Mouse (Mus musculus) megakaryocyte, embryonic 14.5 days (primary cell): ENCODE results near the gene Tmem8b. TPM values are rescaled to one million over a fixed set of nuclear protein-coding genes. Genes with fewer than 3 reads are reported as not detected.

Experiments used
- H3K27me3 ChIP-seq: replicated peaks from 2 replicates; pipeline ENCODE3; 2012; ENCODE audit warnings: inconsistent platforms
- H3K36me3 ChIP-seq: replicated peaks from 2 replicates; pipeline ENCODE3; 2012; ENCODE audit warnings: low read length, inconsistent platforms, mixed read lengths
- H3K4me1 ChIP-seq: 2 replicates; pipeline ENCODE4 v1.6.1; 2012; ENCODE audit warnings: inconsistent platforms
- H3K4me3 ChIP-seq: replicated peaks from 2 replicates; pipeline ENCODE3; 2012; ENCODE audit warnings: moderate library complexity, mild to moderate bottlenecking, inconsistent platforms
- H3K9me3 ChIP-seq: 2 replicates; pipeline ENCODE4 v1.6.1; 2012; ENCODE audit warnings: inconsistent platforms
- FLI1 ChIP-seq: IDR thresholded peaks from 2 replicates; pipeline ENCODE4 v1.6.1; 2012; ENCODE audit warnings: low read length, inconsistent platforms, mixed read lengths
- GATA1 ChIP-seq: IDR thresholded peaks from 3 replicates; pipeline ENCODE4 v1.6.1; 2012; ENCODE audit warnings: mixed read lengths, low read length, inconsistent platforms, borderline replicate concordance
- polyA plus RNA-seq: library from polyadenylated mRNA; stranded (reverse); fragments of >175 nt; gene quantifications from 2 replicates; pipeline ENCODE4 v1.2.3, GENCODE M21; 2012; ENCODE audit warnings: low replicate concordance; ENCODE audit not compliant: insufficient read depth

Tmem8b gene
- polyA plus RNA-seq, 1 experiment = 2.8 TPM

GRCm38 (mm10) chr4:43728576-43728954 is 59.8 kb downstream of the Tmem8b start:
- TF ChIP-seq GATA1 = no peak
- no peak for TF ChIP-seq FLI1
- Histone ChIP-seq H3K4me1 (peaks cover 70% of the 10 kb centered on the region), H3K36me3 (no peaks in the 10 kb centered on the region), H3K4me3 (no peak overlapping the region), H3K27me3 (peaks cover 41% of the 10 kb centered on the region), H3K9me3 (peaks cover 11% of the 10 kb centered on the region)

DNA sequence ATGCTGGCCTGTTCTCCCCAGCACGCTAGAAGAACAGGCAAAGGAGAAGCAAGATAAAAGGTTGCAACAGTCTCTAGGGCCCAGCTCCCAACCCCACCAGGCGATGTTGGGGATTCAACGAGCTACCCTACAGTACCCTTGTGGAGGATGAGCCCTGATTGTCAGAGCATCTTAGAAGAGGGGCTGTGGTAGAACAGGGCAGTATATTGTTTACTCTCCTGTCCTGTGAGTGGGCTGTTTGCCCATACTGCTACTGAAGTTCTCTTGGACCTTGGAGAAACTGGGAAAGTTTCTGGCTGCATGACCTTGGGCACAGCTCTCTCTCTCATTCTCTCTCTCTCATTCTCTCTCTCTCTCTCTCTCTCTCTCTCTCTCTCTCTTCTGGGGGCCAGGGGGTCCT is 60.4 kb downstream of the Tmem8b start:
- TF ChIP-seq GATA1 = no peak
- TF ChIP-seq FLI1 = no peak
- Histone ChIP-seq H3K4me1 (peaks cover 75% of the 10 kb centered on the region), H3K36me3 (no peaks in the 10 kb centered on the region), H3K9me3 (peaks cover 11% of the 10 kb centered on the region), H3K27me3 (peaks cover 41% of the 10 kb centered on the region), H3K4me3 (no peak overlapping the region)

GRCm38 (mm10) chr4:43729794-43730550 is 61.2 kb downstream of the Tmem8b start, which contains the start of gene Spaar:
TSS of gene Spaar (plus strand) at chr4:43730034.
- TF ChIP-seq GATA1 (no peak), FLI1 (no peak)
- Histone ChIP-seq H3K4me1 (peaks cover 76% of the 10 kb centered on the region), H3K9me3 (peaks cover 11% of the 10 kb centered on the region), H3K27me3 (peaks cover 41% of the 10 kb centered on the region), H3K4me3 (no peak within 1 kb of the TSS), H3K36me3 (no peaks in the 10 kb centered on the region)

DNA sequence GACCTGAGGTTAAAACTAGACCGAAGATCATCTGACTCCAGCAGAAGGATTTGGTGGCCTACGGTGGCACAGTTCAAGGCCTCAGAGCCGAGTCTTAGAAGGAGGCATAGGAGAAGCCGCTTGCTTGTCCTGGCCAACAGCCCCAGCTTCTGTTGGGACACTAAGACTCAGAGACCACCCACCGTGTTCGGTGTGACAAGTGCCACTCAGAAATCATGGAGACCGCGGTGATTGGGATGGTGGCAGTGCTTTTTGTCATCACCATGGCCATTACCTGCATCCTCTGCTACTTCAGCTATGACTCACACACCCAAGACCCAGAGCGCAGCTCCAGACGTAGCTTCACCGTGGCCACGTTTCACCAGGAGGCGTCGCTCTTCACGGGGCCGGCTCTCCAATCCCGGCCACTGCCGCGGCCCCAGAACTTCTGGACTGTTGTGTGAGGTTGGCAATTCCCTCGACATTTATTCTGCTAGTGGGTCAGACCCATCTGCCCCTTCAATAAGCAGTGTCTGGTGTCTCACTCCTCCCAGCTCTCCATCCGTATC is 62.1 kb downstream of the Tmem8b start:
- H3K4me1 ChIP-seq = peaks cover 81% of the 10 kb centered on the region
- TF ChIP-seq FLI1 (no peak), GATA1 (no peak)
- peaks cover 46% of the 10 kb centered on the region for H3K27me3 ChIP-seq

GRCm38 (mm10) chr4:43732171-43732570 is 63.4 kb downstream of the Tmem8b start:
- H3K4me1 ChIP-seq = peaks cover 69% of the 10 kb centered on the region
- H3K27me3 ChIP-seq = peaks cover 46% of the 10 kb centered on the region
- peaks cover 11% of the 10 kb centered on the region for H3K9me3 ChIP-seq
- no peaks in the 10 kb centered on the region for H3K36me3 ChIP-seq
- no peak overlapping the region for H3K4me3 ChIP-seq
- TF ChIP-seq FLI1 (no peak), GATA1 (no peak)

More for the DNA sequence above, 62.1 kb downstream of the Tmem8b start:
- Histone ChIP-seq H3K4me3 (no peak overlapping the region), H3K36me3 (no peaks in the 10 kb centered on the region), H3K9me3 (peaks cover 11% of the 10 kb centered on the region)

DNA sequence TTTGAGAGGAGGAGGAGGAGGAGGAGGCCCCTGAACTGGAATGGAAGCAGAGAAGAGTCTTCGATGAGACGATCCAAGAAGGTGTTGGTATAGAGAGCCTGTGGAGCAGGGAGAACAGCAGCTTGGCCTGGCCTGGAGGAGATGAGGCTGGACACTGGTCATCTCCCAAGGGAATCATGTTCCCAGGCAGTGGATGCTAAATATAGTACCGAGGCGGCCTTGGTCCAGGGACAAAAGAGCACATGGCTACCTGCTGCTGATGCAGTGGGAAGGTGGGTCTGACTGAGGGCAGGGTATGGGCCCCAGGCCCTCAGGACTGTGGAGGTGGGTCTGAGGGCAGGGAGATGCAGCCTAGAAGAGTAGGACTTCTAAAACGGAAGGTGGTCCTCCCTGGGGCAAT is 64.4 kb downstream of the Tmem8b start:
- Histone ChIP-seq H3K27me3 (peaks cover 51% of the 10 kb centered on the region), H3K4me1 (peaks cover 58% of the 10 kb centered on the region), H3K9me3 (peaks cover 11% of the 10 kb centered on the region), H3K4me3 (no peak overlapping the region), H3K36me3 (no peaks in the 10 kb centered on the region)
- TF ChIP-seq GATA1 = no peak

- Histone ChIP-seq H3K4me3 (no peak overlapping the region), H3K4me1 (peaks cover 26% of the 10 kb centered on the region), H3K9me3 (peaks cover 3% of the 10 kb centered on the region; the same call in 1 of the 2 replicates), H3K27me3 (peaks cover 32% of the 10 kb centered on the region), H3K36me3 (no peaks in the 10 kb centered on the region)
- TF ChIP-seq GATA1 = no peak
- TF ChIP-seq FLI1 = no peak
These were observed 68.4 kb downstream of the Tmem8b start for GRCm38 (mm10) chr4:43737144-43737543.

DNA sequence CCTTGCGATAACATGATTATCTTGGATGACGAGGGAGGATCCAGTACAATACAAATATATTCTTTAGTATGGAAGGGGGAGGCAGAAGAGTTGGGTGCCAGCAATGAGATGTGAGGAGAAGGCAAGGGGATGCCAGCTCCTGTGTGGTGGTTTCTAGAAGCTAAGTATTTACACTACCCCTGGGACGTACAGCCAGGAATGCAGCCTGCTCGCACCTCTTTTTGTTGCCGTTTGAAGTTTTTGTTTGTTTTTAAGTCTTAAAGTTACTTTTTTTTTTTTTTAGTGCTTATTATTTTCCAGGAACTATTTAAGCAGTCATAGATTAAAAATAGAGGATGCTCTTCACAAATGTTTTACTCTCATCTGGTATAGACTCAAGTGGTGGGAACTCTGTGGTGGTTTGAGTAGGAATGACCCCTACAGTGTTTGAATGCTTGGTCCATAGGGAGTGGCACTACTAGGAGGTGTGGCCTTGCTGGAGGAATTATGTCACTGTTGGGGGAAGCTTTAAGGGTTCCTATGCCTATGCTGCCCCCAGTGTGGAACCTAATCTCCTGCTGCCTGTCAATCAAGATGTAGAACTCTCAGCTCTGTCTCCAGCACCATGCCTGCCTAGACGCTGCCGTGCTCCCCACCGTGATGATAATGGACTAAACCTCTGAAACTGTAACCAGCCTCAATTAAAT is 70.4 kb downstream of the Tmem8b start:
- no peaks in the 10 kb centered on the region for H3K36me3 ChIP-seq
- no peaks in the 10 kb centered on the region for H3K9me3 ChIP-seq
- no peak for TF ChIP-seq GATA1
- no peak for TF ChIP-seq FLI1

GRCm38 (mm10) chr4:43741526-43741925 is 72.8 kb downstream of the Tmem8b start:
- no peaks in the 10 kb centered on the region for H3K36me3 ChIP-seq
- peaks cover 18% of the 10 kb centered on the region for H3K27me3 ChIP-seq
- no peak overlapping the region for H3K4me3 ChIP-seq
- no peaks in the 10 kb centered on the region for H3K9me3 ChIP-seq
- no peak for TF ChIP-seq FLI1
- H3K4me1 ChIP-seq = peaks cover 3% of the 10 kb centered on the region

More for the DNA sequence above, 70.4 kb downstream of the Tmem8b start:
- peaks cover 25% of the 10 kb centered on the region for H3K27me3 ChIP-seq
- no peak overlapping the region for H3K4me3 ChIP-seq
- H3K4me1 ChIP-seq = peaks cover 9% of the 10 kb centered on the region

Other genes starting within 250 kb of the Tmem8b start
- 0.55 TPM in 1 of 2 replicates, not detected in the other for gene Fam166b, start 239.8 kb upstream of the Tmem8b start, polyA plus RNA-seq
- 28.2 and 39.0 TPM in 2 replicates for gene Tesk1, start 227.0 kb upstream of the Tmem8b start, polyA plus RNA-seq
- 3.1 and 26.7 TPM in 2 replicates for gene Cd72, start 214.3 kb upstream of the Tmem8b start, polyA plus RNA-seq
- 3.9 TPM in 1 of 2 replicates, not detected in the other for gene Sit1, start 185.2 kb upstream of the Tmem8b start, polyA plus RNA-seq
- gene Ccdc107, start 176.1 kb upstream of the Tmem8b start, polyA plus RNA-seq = 74.6 and 104 TPM in 2 replicates
- gene Arhgef39, start 169.3 kb upstream of the Tmem8b start, polyA plus RNA-seq = 9.6 and 20.9 TPM in 2 replicates
- gene Car9, start 162.0 kb upstream of the Tmem8b start, polyA plus RNA-seq = 1.4 and 11.2 TPM in 2 replicates
- gene Tpm2, start 145.2 kb upstream of the Tmem8b start, polyA plus RNA-seq = 4.7 TPM in 1 of 2 replicates, not detected in the other
- gene Creb3, start 106.6 kb upstream of the Tmem8b start, polyA plus RNA-seq = 2.7 TPM in 1 of 2 replicates, not detected in the other
- 637 and 823 TPM in 2 replicates for gene Tln1, start 106.3 kb upstream of the Tmem8b start, polyA plus RNA-seq
- 26.9 and 28.2 TPM in 2 replicates for gene Rgp1, start 90.3 kb upstream of the Tmem8b start, polyA plus RNA-seq
- 9.1 and 40.1 TPM in 2 replicates for gene Gba2, start 90.1 kb upstream of the Tmem8b start, polyA plus RNA-seq
- not detected in 2 replicates for gene Msmp, start 84.5 kb upstream of the Tmem8b start, polyA plus RNA-seq
- gene Npr2, start 37.0 kb upstream of the Tmem8b start, polyA plus RNA-seq = not detected in 2 replicates
- gene Spag8, start 15.4 kb upstream of the Tmem8b start, polyA plus RNA-seq = not detected in 2 replicates
- 8.0 and 30.1 TPM in 2 replicates for gene Hint2, start 12.5 kb upstream of the Tmem8b start, polyA plus RNA-seq
- 0.29 TPM in 1 of 2 replicates, not detected in the other for gene Fam221b, start 174 bp downstream of the Tmem8b start, polyA plus RNA-seq
- gene Olfr70, start 31.8 kb downstream of the Tmem8b start, polyA plus RNA-seq = not detected in 2 replicates
- gene Olfr71, start 41.3 kb downstream of the Tmem8b start, polyA plus RNA-seq = not detected in 2 replicates
- 0.12 TPM in 1 of 2 replicates, not detected in the other for gene Hrct1, start 58.2 kb downstream of the Tmem8b start, polyA plus RNA-seq
- not detected in 2 replicates for gene Spaar, start 61.1 kb downstream of the Tmem8b start, polyA plus RNA-seq
- gene Olfr159, start 102.0 kb downstream of the Tmem8b start, polyA plus RNA-seq = not detected in 2 replicates
- not detected in 2 replicates for gene Olfr156, start 154.9 kb downstream of the Tmem8b start, polyA plus RNA-seq
- 0.13 and 0.40 TPM in 2 replicates for gene Olfr157, start 171.2 kb downstream of the Tmem8b start, polyA plus RNA-seq
- gene Olfr155, start 182.6 kb downstream of the Tmem8b start, polyA plus RNA-seq = 0.08 TPM in 1 of 2 replicates, not detected in the other
- not detected in 2 replicates for gene Reck, start 206.6 kb downstream of the Tmem8b start, polyA plus RNA-seq